Mouse (Mus musculus): ENCODE measurements around the gene Gm20422. TPM values are rescaled to one million over a fixed set of nuclear protein-coding genes. Genes with fewer than 3 reads are reported as not detected.

The Gm20422 gene
- polyA plus RNA-seq, 1 experiment from 2014 or later: 0.86 TPM

GRCm38 (mm10) chr8:69799261-69799660 lies 24.6 kb upstream of the Gm20422 start:
- Histone ChIP-seq H3K9me3 (ENCODE audit: control insufficient read depth, low read length) (no peaks in the 10 kb centered on the region), H3K4me3 (ENCODE audit: low read depth, low read length) (no peak overlapping the region), H3K9ac (replicated peaks; ENCODE audit: low read depth, low read length) (no peak overlapping the region), H3K27me3 (ENCODE audit: control insufficient read depth, insufficient read depth, low read length) (no peaks in the 10 kb centered on the region), H3K4me2 (ENCODE audit: low read depth, low read length) (no peak overlapping the region), H3K36me3 (ENCODE audit: control insufficient read depth, insufficient read depth, low read length) (peaks cover 79% of the 10 kb centered on the region), H3K4me1 (ENCODE audit: control insufficient read depth, insufficient read depth, low read length) (no peaks in the 10 kb centered on the region), H3K27ac (ENCODE audit: low read depth, low read length) (no peak overlapping the region)
- no peak for ATAC-seq (ENCODE audit: low read depth)
- WGBS: 93% methylated on average over 8 of the region's 8 CpGs

- no peak overlapping the region for H3K27ac ChIP-seq (ENCODE audit: low read depth, low read length)
- WGBS: 92% methylated on average over 10 of the region's 10 CpGs
- no peaks in the 10 kb centered on the region for H3K27me3 ChIP-seq (ENCODE audit: control insufficient read depth, insufficient read depth, low read length)
- no peaks in the 10 kb centered on the region for H3K9me3 ChIP-seq (ENCODE audit: control insufficient read depth, low read length)
- peaks cover 4% of the 10 kb centered on the region; the same call in 1 of the 2 replicates for H3K4me1 ChIP-seq (ENCODE audit: control insufficient read depth, insufficient read depth, low read length)
- no peak overlapping the region for H3K4me2 ChIP-seq (ENCODE audit: low read depth, low read length)
- peaks cover 72% of the 10 kb centered on the region for H3K36me3 ChIP-seq (ENCODE audit: control insufficient read depth, insufficient read depth, low read length)
- H3K9ac ChIP-seq (replicated peaks; ENCODE audit: low read depth, low read length): no peak overlapping the region
- ATAC-seq (ENCODE audit: low read depth): no peak
- no peak overlapping the region for H3K4me3 ChIP-seq (ENCODE audit: low read depth, low read length)
These were observed 23.0 kb upstream of the Gm20422 start for GRCm38 (mm10) chr8:69797661-69798060.

DNA sequence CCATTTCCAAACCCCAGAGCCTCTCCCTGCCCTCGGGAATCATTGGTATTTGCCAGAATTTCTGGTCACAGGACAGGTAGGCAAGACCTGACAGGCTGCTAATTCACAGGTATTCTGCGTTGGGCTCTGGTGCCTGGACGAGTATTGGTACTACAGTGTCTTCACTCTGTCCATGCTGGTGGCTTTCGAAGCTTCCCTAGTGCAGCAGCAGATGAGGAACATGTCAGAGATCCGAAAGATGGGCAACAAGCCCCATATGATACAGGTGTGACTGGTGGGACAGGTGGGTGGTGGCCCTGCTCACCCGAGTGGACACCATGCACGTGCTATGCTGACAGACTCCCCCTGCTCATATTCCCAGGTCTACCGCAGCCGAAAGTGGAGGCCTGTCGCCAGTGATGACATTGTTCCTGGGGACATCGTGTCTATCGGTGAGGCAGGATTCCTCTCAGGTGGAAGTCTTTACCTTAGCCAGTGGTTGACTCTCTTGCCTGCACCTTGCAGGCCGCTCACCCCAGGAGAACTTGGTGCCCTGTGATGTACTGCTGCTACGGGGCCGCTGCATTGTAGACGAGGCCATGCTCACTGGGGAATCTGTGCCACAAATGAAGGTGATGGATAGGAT lies 22.1 kb upstream of the Gm20422 start:
- WGBS: 96% methylated on average over 16 of the region's 16 CpGs
- ATAC-seq (ENCODE audit: low read depth): no peak

DNA sequence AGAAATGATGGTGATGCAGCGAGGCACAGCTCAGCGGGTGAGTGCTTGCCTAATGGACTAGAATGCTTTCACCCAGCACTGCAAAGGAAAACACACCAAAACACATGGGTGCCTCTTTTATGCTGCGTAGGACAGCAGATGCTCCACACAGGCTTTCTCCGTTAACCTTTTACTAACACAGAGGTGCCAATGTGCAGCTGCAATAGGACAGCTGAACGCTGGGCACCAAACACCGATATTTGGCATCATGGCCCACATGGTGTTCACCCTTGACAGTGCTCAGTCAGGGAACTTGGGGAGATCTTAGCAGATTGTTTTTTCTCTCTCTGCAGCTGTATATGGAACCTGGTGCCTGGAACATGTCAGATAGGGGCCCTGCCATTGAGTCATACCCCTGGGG lies 20.2 kb upstream of the Gm20422 start:
- H3K36me3 ChIP-seq (ENCODE audit: control insufficient read depth, insufficient read depth, low read length): peaks cover 45% of the 10 kb centered on the region

More for the DNA sequence above, 22.1 kb upstream of the Gm20422 start:
- no peak overlapping the region for H3K4me3 ChIP-seq (ENCODE audit: low read depth, low read length)
- no peak overlapping the region for H3K9ac ChIP-seq (replicated peaks; ENCODE audit: low read depth, low read length)
- H3K4me1 ChIP-seq (ENCODE audit: control insufficient read depth, insufficient read depth, low read length): peaks cover 12% of the 10 kb centered on the region
- no peaks in the 10 kb centered on the region for H3K9me3 ChIP-seq (ENCODE audit: control insufficient read depth, low read length)
- H3K27me3 ChIP-seq (ENCODE audit: control insufficient read depth, insufficient read depth, low read length): no peaks in the 10 kb centered on the region
- H3K36me3 ChIP-seq (ENCODE audit: control insufficient read depth, insufficient read depth, low read length): peaks cover 63% of the 10 kb centered on the region
- no peak overlapping the region for H3K4me2 ChIP-seq (ENCODE audit: low read depth, low read length)
- no peak overlapping the region for H3K27ac ChIP-seq (ENCODE audit: low read depth, low read length)

GRCm38 (mm10) chr8:69794096-69794495 lies 19.4 kb upstream of the Gm20422 start:
- Histone ChIP-seq H3K36me3 (ENCODE audit: control insufficient read depth, insufficient read depth, low read length) (peaks cover 38% of the 10 kb centered on the region), H3K27ac (ENCODE audit: low read depth, low read length) (no peak overlapping the region), H3K4me3 (ENCODE audit: low read depth, low read length) (no peak overlapping the region), H3K4me1 (ENCODE audit: control insufficient read depth, insufficient read depth, low read length) (peaks cover 13% of the 10 kb centered on the region), H3K27me3 (ENCODE audit: control insufficient read depth, insufficient read depth, low read length) (no peaks in the 10 kb centered on the region), H3K9ac (replicated peaks; ENCODE audit: low read depth, low read length) (no peak overlapping the region), H3K9me3 (ENCODE audit: control insufficient read depth, low read length) (no peaks in the 10 kb centered on the region), H3K4me2 (ENCODE audit: low read depth, low read length) (no peak overlapping the region)
- ATAC-seq (ENCODE audit: low read depth): no peak
- 96% methylated on average over 3 of the region's 3 CpGs for WGBS

More for the DNA sequence above, 20.2 kb upstream of the Gm20422 start:
- H3K9ac ChIP-seq (replicated peaks; ENCODE audit: low read depth, low read length): no peak overlapping the region
- no peak overlapping the region for H3K4me3 ChIP-seq (ENCODE audit: low read depth, low read length)
- H3K4me2 ChIP-seq (ENCODE audit: low read depth, low read length): no peak overlapping the region
- no peak overlapping the region for H3K27ac ChIP-seq (ENCODE audit: low read depth, low read length)
- no peaks in the 10 kb centered on the region for H3K27me3 ChIP-seq (ENCODE audit: control insufficient read depth, insufficient read depth, low read length)
- H3K4me1 ChIP-seq (ENCODE audit: control insufficient read depth, insufficient read depth, low read length): peaks cover 13% of the 10 kb centered on the region
- no peaks in the 10 kb centered on the region for H3K9me3 ChIP-seq (ENCODE audit: control insufficient read depth, low read length)
- no peak for ATAC-seq (ENCODE audit: low read depth)
- WGBS: 90% methylated on average over 6 of the region's 6 CpGs

GRCm38 (mm10) chr8:69793666-69794065 lies 19.0 kb upstream of the Gm20422 start:
- Histone ChIP-seq H3K36me3 (ENCODE audit: control insufficient read depth, insufficient read depth, low read length) (peaks cover 34% of the 10 kb centered on the region), H3K4me1 (ENCODE audit: control insufficient read depth, insufficient read depth, low read length) (peaks cover 13% of the 10 kb centered on the region), H3K4me2 (ENCODE audit: low read depth, low read length) (no peak overlapping the region), H3K4me3 (ENCODE audit: low read depth, low read length) (no peak overlapping the region), H3K9me3 (ENCODE audit: control insufficient read depth, low read length) (no peaks in the 10 kb centered on the region), H3K27ac (ENCODE audit: low read depth, low read length) (no peak overlapping the region), H3K9ac (replicated peaks; ENCODE audit: low read depth, low read length) (no peak overlapping the region), H3K27me3 (ENCODE audit: control insufficient read depth, insufficient read depth, low read length) (no peaks in the 10 kb centered on the region)
- no peak for ATAC-seq (ENCODE audit: low read depth)
- WGBS: 93% methylated on average over 4 of the region's 4 CpGs

GRCm38 (mm10) chr8:69791415-69792068 lies 16.9 kb upstream of the Gm20422 start:
- H3K4me3 ChIP-seq (ENCODE audit: low read depth, low read length): peak overlapping the region; percentile 97
- under 1% methylated on average over 44 of the region's 48 CpGs for WGBS

DNA sequence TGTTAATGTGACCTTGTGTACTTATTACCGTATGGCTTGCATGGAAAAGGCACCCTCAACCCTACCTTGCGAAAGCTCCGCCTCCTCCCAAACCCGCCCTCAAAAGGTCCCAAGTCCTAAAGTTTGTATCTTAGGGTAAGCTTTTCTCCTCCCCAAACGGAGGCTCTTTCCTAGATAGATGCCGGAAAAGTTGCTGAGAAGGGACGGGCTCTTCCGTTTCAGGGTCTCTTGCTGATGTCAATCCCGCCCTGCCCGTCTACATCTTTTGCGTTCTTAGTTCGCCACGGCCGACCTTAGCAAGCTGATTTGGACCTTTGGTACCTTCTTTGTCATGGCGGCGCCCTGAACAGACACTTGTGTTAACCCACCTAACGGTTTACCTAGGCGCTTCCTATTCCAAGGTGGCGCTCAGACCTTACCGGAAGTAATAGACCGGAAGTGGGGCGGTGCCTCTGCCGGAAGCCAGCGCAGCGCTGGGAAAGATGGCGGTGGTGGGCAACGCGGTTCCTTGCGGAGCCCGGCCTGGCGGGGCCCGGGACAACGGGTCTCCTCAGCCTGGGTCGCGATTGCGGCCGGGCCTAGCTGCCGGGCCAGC lies 16.2 kb upstream of the Gm20422 start, which contains the start of the genes Atp13a1 and Zfp866:
Atp13a1 (plus strand) TSS at position 391 of the 595 bp plus-strand sequence.
Zfp866 (minus strand) TSS at position 406 of the 595 bp plus-strand sequence.
- peaks cover 13% of the 10 kb centered on the region for H3K4me1 ChIP-seq (ENCODE audit: control insufficient read depth, insufficient read depth, low read length)
- WGBS: under 1% methylated on average over 38 of the region's 38 CpGs
- no peaks in the 10 kb centered on the region for H3K27me3 ChIP-seq (ENCODE audit: control insufficient read depth, insufficient read depth, low read length)
- peaks cover 6% of the 10 kb centered on the region; the same call in 1 of the 2 replicates for H3K36me3 ChIP-seq (ENCODE audit: control insufficient read depth, insufficient read depth, low read length)
- ATAC-seq (ENCODE audit: low read depth): peak; percentile 96
- no peaks in the 10 kb centered on the region for H3K9me3 ChIP-seq (ENCODE audit: control insufficient read depth, low read length)
- H3K27ac ChIP-seq (ENCODE audit: low read depth, low read length): peak within 1 kb of the TSS; percentile 63
- peak within 1 kb of the TSS; percentile 90 for H3K4me2 ChIP-seq (ENCODE audit: low read depth, low read length)
- H3K4me3 ChIP-seq (ENCODE audit: low read depth, low read length): peak within 1 kb of the TSS; percentile 97
- peak within 1 kb of the TSS; percentile 89 for H3K9ac ChIP-seq (replicated peaks; ENCODE audit: low read depth, low read length)

More at GRCm38 (mm10) chr8:69791415-69792068, 16.9 kb upstream of the Gm20422 start:
- H3K27me3 ChIP-seq (ENCODE audit: control insufficient read depth, insufficient read depth, low read length): no peaks in the 10 kb centered on the region
- no peaks in the 10 kb centered on the region for H3K9me3 ChIP-seq (ENCODE audit: control insufficient read depth, low read length)
- peaks cover 13% of the 10 kb centered on the region for H3K4me1 ChIP-seq (ENCODE audit: control insufficient read depth, insufficient read depth, low read length)
- ATAC-seq (ENCODE audit: low read depth): peak; percentile 78
- H3K36me3 ChIP-seq (ENCODE audit: control insufficient read depth, insufficient read depth, low read length): peaks cover 12% of the 10 kb centered on the region; the same call in 1 of the 2 replicates
- peak overlapping the region; percentile 90 for H3K4me2 ChIP-seq (ENCODE audit: low read depth, low read length)
- H3K9ac ChIP-seq (replicated peaks; ENCODE audit: low read depth, low read length): peak overlapping the region; percentile 89
- H3K27ac ChIP-seq (ENCODE audit: low read depth, low read length): peak overlapping the region; percentile 63

Data from neural tube, embryonic 14.5 days (tissue).